Mouse (Mus musculus) megakaryocyte, embryonic 14.5 days (primary cell): ENCODE measurements at regions not wholly inside any gene's neighbourhood (a gene's known extent, or its start where the extent isn't known, plus 50 kb on each side); places are given as distances from the start of the nearest gene placed in this dataset.

Experiments used
- FLI1 ChIP-seq: IDR thresholded peaks from 2 replicates; pipeline ENCODE4 v1.6.1; 2012; ENCODE audit warnings: low read length, inconsistent platforms, mixed read lengths
- GATA1 ChIP-seq: IDR thresholded peaks from 3 replicates; pipeline ENCODE4 v1.6.1; 2012; ENCODE audit warnings: mixed read lengths, low read length, inconsistent platforms, borderline replicate concordance

GRCm38 (mm10) chrX:12493916-12494315 is 93.7 kb upstream of the Atp6ap2 start:
- no peak for TF ChIP-seq GATA1
- no peak for TF ChIP-seq FLI1
